Mouse (Mus musculus) limb, embryonic 11.5 days (tissue): Measurements from ENCODE around the gene Ttc3. TPM values are rescaled to one million over a fixed set of nuclear protein-coding genes. Genes with fewer than 3 reads are reported as not detected.

Source experiments
- ATAC-seq: fragments of 200-750 bp; cut with Nextera tagmentation; 2 replicates; pipeline ENCODE4 v1.8.0; 2017; ENCODE audit warnings: low read depth; ENCODE audit not compliant: insufficient number of reproducible peaks, low FRiP score, low TSS enrichment
- DNase-seq: peaks from one replicate; pipeline ENCODE4 v3.0.0-alpha.2; 2015; ENCODE audit warnings: low spot score
- H3K27ac ChIP-seq: fragments of 300-500 bp; sonication (generic); replicated peaks from 2 replicates; pipeline ENCODE4 v1.5.1; 2014; ENCODE audit warnings: low read depth, mild to moderate bottlenecking, low read length
- H3K27me3 ChIP-seq: fragments of 300-500 bp; sonication (generic); 2 replicates; pipeline ENCODE4 v1.6.1; 2014; ENCODE audit warnings: mild to moderate bottlenecking, low read length, mixed read lengths; ENCODE audit not compliant: control insufficient read depth, insufficient read depth
- H3K36me3 ChIP-seq: fragments of 300-500 bp; sonication (generic); 2 replicates; pipeline ENCODE4 v1.6.1; 2014; ENCODE audit warnings: mild to moderate bottlenecking, low read length, moderate library complexity, mixed read lengths; ENCODE audit not compliant: control insufficient read depth, insufficient read depth
- H3K4me1 ChIP-seq: fragments of 300-500 bp; sonication (generic); 2 replicates; pipeline ENCODE4 v1.6.1; 2014; ENCODE audit warnings: low read length, mixed read lengths; ENCODE audit not compliant: control insufficient read depth, insufficient read depth
- H3K4me2 ChIP-seq: fragments of 300-500 bp; sonication (generic); 2 replicates; pipeline ENCODE4 v1.6.1; 2014; ENCODE audit warnings: low read depth, mild to moderate bottlenecking, moderate library complexity; ENCODE audit not compliant: severe bottlenecking
- H3K4me3 ChIP-seq: fragments of 300-500 bp; sonication (generic); 2 replicates; pipeline ENCODE4 v1.5.1; 2014; ENCODE audit warnings: low read depth, low read length
- H3K9ac ChIP-seq: fragments of 300-500 bp; sonication (generic); 2 replicates; pipeline ENCODE4 v1.6.1; 2014; ENCODE audit warnings: mild to moderate bottlenecking, low read length
- H3K9me3 ChIP-seq: fragments of 300-500 bp; sonication (generic); 2 replicates; pipeline ENCODE4 v1.6.1; 2016; ENCODE audit warnings: low read length; ENCODE audit not compliant: control insufficient read depth
- WGBS: fragments of 180-500 bp; shearing (Covaris S2); extraction: QIAGEN DNeasy Blood & Tissue Kit; methylation state at CpG from one replicate; pipeline ENCODE4 v1.1.7; 2014; 5-methylcytosine and 5-hydroxymethylcytosine counted together
- polyA plus RNA-seq: library from polyadenylated mRNA; unstranded; fragments of >200 nt; fragmentation: Nextera tagmentation; extraction: Ambion mirVana; gene quantifications from 2 replicates; pipeline ENCODE4 v1.2.1, GENCODE M21; 2014

Gene Ttc3
- polyA plus RNA-seq, 1 experiment from 2014 or later = 349 TPM

DNA sequence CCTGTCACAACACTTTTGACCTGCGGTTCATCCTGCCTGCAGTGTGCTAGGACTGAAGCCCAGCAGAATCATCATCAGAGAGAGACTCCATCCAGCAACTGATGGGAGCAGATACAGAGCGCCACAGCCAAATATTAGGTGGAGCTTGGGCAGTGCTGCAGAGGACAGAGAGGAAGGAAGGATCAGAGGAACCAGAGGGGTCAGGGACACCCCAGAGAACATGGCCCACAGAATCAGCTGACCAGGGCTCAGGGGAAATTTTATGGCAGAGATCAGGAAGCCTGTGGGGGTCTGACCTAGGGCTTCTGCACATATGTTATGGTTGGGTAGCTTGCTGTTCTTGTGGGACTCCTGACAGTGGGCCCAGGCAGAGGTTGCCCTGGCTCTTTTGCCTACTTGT lies 147.2 kb downstream of the Ttc3 start:
- no peak overlapping the region for H3K27ac ChIP-seq
- 95% methylated on average over 2 of the region's 2 CpGs for WGBS

More for the DNA sequence above, 147.2 kb downstream of the Ttc3 start:
- Histone ChIP-seq H3K9me3 (no peaks in the 10 kb centered on the region), H3K4me2 (no peak overlapping the region), H3K36me3 (no peaks in the 10 kb centered on the region; the same call in 1 of the 2 replicates), H3K4me1 (no peaks in the 10 kb centered on the region), H3K27me3 (no peaks in the 10 kb centered on the region), H3K4me3 (no peak overlapping the region), H3K9ac (no peak overlapping the region)
- ATAC-seq = no peak
- no peak for DNase-seq

Other genes with a start within 250 kb of the Ttc3 start
- 8.4 and 10.4 TPM in 2 replicates for gene Hlcs, start 57.0 kb upstream of the Ttc3 start, polyA plus RNA-seq
- 3.9 and 4.3 TPM in 2 replicates for gene Ripply3, start 42.2 kb upstream of the Ttc3 start, polyA plus RNA-seq
- 70.0 and 74.2 TPM in 2 replicates for gene Pigp, start 1.2 kb downstream of the Ttc3 start, polyA plus RNA-seq
- gene Vps26c, start 156.2 kb downstream of the Ttc3 start, polyA plus RNA-seq = 49.3 and 51.7 TPM in 2 replicates
- 12.1 and 13.4 TPM in 2 replicates for gene Dyrk1a, start 199.4 kb downstream of the Ttc3 start, polyA plus RNA-seq